Mouse (Mus musculus) heart, adult 9 months (tissue): ENCODE data around the gene Tbx3.

ENCODE experiments used
- DNase-seq, 2 experiments: peaks; one replicate each; pipeline ENCODE4 v3.0.0; 2022; ENCODE audit warnings: low spot score in 2 of 2

Tbx3 gene

GRCm38 (mm10) chr5:119679614-119680328 is 9.3 kb downstream of the Tbx3 start:
- DNase-seq: no peak

GRCm38 (mm10) chr5:119680329-119681010 is 10.0 kb downstream of the Tbx3 start:
- DNase-seq: no peak

- DNase-seq: no peak
Observed at GRCm38 (mm10) chr5:119681011-119681832, 10.8 kb downstream of the Tbx3 start.

GRCm38 (mm10) chr5:119681833-119682210 is 11.4 kb downstream of the Tbx3 start:
- DNase-seq: no peak

GRCm38 (mm10) chr5:119682646-119683515 is 12.4 kb downstream of the Tbx3 start:
- DNase-seq: no peak

GRCm38 (mm10) chr5:119683861-119684260 is 13.4 kb downstream of the Tbx3 start:
- no peak for DNase-seq

GRCm38 (mm10) chr5:119684701-119685391 is 14.4 kb downstream of the Tbx3 start:
- DNase-seq: no peak

- no peak for DNase-seq
Observed at GRCm38 (mm10) chr5:119685446-119686198, 15.2 kb downstream of the Tbx3 start.

- DNase-seq: no peak
Observed at GRCm38 (mm10) chr5:119686199-119686964, 15.9 kb downstream of the Tbx3 start.

GRCm38 (mm10) chr5:119687005-119687855 is 16.8 kb downstream of the Tbx3 start:
- DNase-seq: no peak

- DNase-seq: no peak
Observed at GRCm38 (mm10) chr5:119687856-119688206, 17.4 kb downstream of the Tbx3 start.

GRCm38 (mm10) chr5:119688306-119688705 is 17.8 kb downstream of the Tbx3 start:
- no peak for DNase-seq

- no peak for DNase-seq
Observed at GRCm38 (mm10) chr5:119688914-119689420, 18.5 kb downstream of the Tbx3 start.

- no peak for DNase-seq
Observed at GRCm38 (mm10) chr5:119689501-119689900, 19.0 kb downstream of the Tbx3 start.

GRCm38 (mm10) chr5:119691075-119691474 is 20.6 kb downstream of the Tbx3 start:
- DNase-seq: peak in 1 of 2 experiments; percentile 57

- no peak for DNase-seq
Observed at GRCm38 (mm10) chr5:119692425-119692824, 22.0 kb downstream of the Tbx3 start.

- DNase-seq: no peak
Observed at GRCm38 (mm10) chr5:119694914-119695313, 24.4 kb downstream of the Tbx3 start.

- DNase-seq: no peak
Observed at GRCm38 (mm10) chr5:119703031-119703430, 32.6 kb downstream of the Tbx3 start.
